Mouse (Mus musculus) spleen, postnatal 36 days (tissue): Measurements from ENCODE around the gene Rps6kb1.

Source experiments
- DNase-seq, 2 experiments: peaks; one replicate each; pipeline ENCODE4 v3.0.0; 2022; ENCODE audit warnings: low spot score in 2 of 2, mixed read lengths in 1 of 2

The Rps6kb1 gene

GRCm38 (mm10) chr11:86544639-86545299 is at the start of gene Rps6kb1, which contains the start of gene Tubd1:
TSS of gene Rps6kb1 (minus strand) at chr11:86544805.
TSS of gene Tubd1 (plus strand) at chr11:86544991.
- peak; percentile 100 for DNase-seq

- no peak for DNase-seq
Observed at GRCm38 (mm10) chr11:86593443-86593842, 48.8 kb upstream of the Rps6kb1 start.

- DNase-seq, result peak; percentile 73 to 82
Observed at GRCm38 (mm10) chr11:86592993-86593392, 48.4 kb upstream of the Rps6kb1 start.

GRCm38 (mm10) chr11:86591931-86592616 is 47.5 kb upstream of the Rps6kb1 start:
- no peak for DNase-seq

GRCm38 (mm10) chr11:86591301-86591845 is 46.8 kb upstream of the Rps6kb1 start:
- no peak for DNase-seq

GRCm38 (mm10) chr11:86590579-86590978 is 46.0 kb upstream of the Rps6kb1 start:
- DNase-seq, result no peak

GRCm38 (mm10) chr11:86590066-86590465 is 45.5 kb upstream of the Rps6kb1 start:
- DNase-seq, result no peak

- no peak for DNase-seq
Observed at GRCm38 (mm10) chr11:86588583-86589298, 44.1 kb upstream of the Rps6kb1 start.

- DNase-seq, result no peak
Observed at GRCm38 (mm10) chr11:86587830-86588229, 43.2 kb upstream of the Rps6kb1 start.

- peak; percentile 56 to 72 for DNase-seq
Observed at GRCm38 (mm10) chr11:86586868-86587792, 42.5 kb upstream of the Rps6kb1 start.

GRCm38 (mm10) chr11:86586177-86586867 is 41.7 kb upstream of the Rps6kb1 start:
- peak in 1 of 2 experiments; percentile 40 for DNase-seq

- no peak for DNase-seq
Observed at GRCm38 (mm10) chr11:86585598-86585984, 41.0 kb upstream of the Rps6kb1 start.

GRCm38 (mm10) chr11:86584898-86585597 is 40.4 kb upstream of the Rps6kb1 start:
- no peak for DNase-seq

- DNase-seq, result no peak
Observed at GRCm38 (mm10) chr11:86583990-86584897, 39.6 kb upstream of the Rps6kb1 start.

- DNase-seq, result no peak
Observed at GRCm38 (mm10) chr11:86583313-86583825, 38.8 kb upstream of the Rps6kb1 start.

GRCm38 (mm10) chr11:86582543-86583260 is 38.1 kb upstream of the Rps6kb1 start:
- no peak for DNase-seq

GRCm38 (mm10) chr11:86581943-86582542 is 37.4 kb upstream of the Rps6kb1 start:
- no peak for DNase-seq
